Mouse (Mus musculus) right cerebral cortex, postnatal 4 days (tissue): ENCODE results near the gene Spint3.
A peak's percentile ranks its signal among the peaks of the same experiment; 100 is the strongest.

Experiments
- DNase-seq: peaks from one replicate; pipeline ENCODE4 v3.0.0-alpha.2; 2022

The Spint3 gene

GRCm38 (mm10) chr2:164549963-164550894 lies 23.0 kb downstream of the Spint3 start:
- no peak for DNase-seq

- DNase-seq = no peak
Observed at GRCm38 (mm10) chr2:164549338-164549737, 23.9 kb downstream of the Spint3 start.

- DNase-seq = no peak
Observed at GRCm38 (mm10) chr2:164544454-164545097, 28.7 kb downstream of the Spint3 start.

DNA sequence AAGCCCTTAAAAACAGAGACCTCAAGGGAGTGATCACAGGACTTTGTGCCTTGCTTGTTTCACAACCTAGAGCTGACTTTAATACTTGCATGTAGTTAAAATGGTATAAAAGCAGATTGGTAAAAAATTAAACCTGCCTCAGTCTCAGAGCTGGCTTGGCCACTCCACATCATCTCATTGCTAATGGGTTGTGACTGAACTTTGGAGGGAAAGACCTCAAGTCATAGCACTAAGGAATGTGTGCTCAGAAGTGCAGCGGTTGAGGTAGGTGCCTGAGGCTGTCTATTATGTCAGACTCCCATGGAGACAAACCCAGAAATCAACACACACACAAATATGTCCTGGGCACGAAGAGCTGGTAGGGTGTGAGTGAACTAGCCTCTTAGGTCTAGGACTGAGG lies 29.5 kb downstream of the Spint3 start:
- no peak for DNase-seq

DNA sequence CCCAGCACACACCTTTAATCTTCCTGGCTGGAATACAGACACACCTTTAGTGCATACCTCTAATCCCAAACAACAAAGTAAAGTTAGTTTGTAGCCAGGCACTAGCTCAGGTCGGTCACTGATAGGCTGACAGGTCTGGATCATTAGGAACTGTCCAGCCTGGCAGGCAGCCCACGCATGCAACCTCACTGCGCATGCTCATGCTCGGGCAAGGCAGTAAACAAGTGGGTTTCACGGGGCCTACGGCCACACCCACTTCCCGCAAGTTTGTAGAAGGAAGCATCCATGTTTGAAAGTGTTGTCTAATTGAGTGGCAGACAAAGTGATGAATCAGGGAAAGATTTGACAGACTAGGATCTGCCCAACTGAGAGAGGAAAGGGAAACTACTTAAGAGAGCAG lies 30.7 kb downstream of the Spint3 start:
- no peak for DNase-seq

- DNase-seq = no peak
Observed at GRCm38 (mm10) chr2:164542132-164542531, 31.1 kb downstream of the Spint3 start.

DNA sequence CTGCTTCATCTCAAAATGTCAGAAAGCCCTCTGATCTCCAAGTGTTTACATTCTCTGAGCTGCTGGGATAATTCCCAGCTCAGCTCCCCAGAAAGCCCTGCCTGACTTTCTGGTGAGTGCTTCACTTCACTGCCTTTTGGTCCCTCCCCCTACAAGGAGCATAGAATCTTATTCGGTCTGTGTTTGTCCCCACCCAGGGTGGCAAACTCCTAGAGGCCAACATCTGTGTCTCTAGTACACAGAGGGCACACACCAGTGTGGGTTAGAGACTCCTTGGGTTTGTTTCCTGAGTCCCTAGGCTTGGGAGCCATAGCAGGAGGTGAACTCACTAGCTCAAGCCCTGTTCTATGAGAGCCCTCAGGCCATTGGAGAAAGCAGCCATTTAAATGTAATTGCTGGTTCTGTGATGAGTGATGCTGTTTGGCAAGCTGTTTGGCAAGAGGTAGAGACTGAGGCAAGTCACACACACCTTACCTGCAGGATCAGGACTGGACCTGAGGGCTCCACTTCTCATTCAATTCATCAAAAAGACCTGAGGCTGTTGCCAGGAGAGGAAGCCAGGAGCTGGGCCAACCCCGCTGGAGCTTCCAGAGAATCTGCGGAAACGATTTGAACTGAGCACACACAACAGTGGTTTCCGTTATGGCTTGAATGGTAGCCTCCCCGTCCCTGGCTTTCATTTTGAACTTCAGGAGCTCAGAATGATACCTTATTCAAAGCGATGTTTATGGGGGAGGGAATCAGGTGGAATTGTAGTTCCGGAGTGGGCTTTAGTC lies 32.4 kb downstream of the Spint3 start:
- no peak for DNase-seq

DNA sequence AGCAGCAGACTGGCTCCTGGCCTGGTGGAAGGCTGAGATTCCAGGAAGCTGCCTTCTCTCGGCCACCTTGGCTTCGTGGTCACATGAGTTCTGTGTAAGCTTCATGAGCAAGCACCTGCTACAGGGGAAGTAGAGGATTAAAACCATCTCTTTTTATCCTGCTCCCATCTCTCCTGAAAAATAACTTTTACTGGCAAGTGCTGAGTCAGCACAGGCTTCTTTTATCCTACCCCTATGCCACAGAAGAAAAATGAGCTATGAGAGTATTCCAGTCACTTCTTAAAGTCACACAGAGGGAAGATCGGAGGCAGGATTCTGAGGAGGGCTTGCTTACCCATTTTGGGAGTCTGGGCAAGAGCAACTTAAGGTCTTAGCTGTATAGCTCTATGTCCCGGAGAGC lies 36.3 kb downstream of the Spint3 start:
- no peak for DNase-seq

DNA sequence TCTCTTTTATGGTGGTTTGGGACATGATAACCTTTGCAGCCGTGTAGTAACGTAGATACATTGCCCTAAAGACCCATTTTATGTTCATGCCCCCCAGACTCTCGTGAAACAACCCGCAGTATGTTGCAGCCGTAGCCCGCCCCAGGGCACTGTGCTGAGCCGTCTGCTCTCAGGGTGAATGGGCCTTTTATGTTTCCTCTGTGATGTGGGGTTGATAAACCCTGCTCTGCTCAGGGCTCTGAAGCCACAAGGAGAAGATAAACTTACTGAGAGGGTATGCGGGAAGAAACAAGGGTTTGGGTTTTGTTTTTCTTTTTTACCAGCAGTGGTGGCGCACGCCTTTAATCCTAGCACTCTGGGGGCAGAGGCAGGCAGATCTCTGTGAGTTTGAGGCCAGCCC lies 38.9 kb downstream of the Spint3 start:
- no peak for DNase-seq

GRCm38 (mm10) chr2:164531169-164531568 lies 42.1 kb downstream of the Spint3 start:
- DNase-seq = peak; percentile 78

- no peak for DNase-seq
Observed at GRCm38 (mm10) chr2:164528557-164528956, 44.7 kb downstream of the Spint3 start.

DNA sequence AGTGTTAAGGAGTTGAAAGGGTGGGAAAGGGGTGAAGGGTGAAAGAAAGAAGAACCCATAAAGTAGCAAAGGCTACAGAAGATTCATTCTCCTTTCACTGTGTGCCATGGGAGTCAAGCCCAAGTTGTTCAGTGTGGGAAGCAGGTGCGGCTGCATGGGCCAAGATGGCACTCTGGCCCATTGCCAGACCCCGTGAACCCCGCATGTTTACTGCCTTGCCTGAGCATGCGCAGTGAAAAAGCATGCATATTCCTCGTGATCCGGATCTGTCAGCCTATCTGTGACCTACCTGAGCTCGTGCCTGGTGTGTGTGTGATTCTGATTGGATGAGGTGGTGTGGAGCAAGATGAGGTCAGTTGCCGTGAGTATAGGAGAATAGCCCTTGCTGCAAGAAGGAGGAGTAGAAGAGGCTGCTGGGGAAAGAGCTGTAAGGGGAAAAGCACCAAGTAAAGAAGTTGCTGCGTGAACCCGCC lies 49.9 kb downstream of the Spint3 start:
- no peak for DNase-seq

DNA sequence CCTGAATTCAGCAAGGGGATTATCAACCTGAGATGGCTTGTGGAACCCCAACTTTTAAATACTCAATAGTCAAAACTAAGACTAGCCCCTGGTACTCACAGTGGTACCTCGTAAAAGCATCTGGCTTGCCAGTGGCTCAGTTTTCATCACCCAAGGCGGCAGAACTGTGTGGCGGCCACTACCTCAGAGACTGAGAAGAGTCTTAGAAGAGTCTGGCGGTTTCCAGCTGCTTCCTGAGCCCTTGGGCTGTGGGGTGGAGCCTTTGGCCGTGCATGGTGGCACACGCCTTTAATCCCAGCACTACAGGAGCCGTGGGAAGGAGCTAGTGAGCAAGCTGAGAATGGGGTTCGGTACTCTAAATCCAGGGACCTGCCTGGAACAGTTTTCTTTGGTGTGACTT lies 51.0 kb downstream of the Spint3 start:
- no peak for DNase-seq

DNA sequence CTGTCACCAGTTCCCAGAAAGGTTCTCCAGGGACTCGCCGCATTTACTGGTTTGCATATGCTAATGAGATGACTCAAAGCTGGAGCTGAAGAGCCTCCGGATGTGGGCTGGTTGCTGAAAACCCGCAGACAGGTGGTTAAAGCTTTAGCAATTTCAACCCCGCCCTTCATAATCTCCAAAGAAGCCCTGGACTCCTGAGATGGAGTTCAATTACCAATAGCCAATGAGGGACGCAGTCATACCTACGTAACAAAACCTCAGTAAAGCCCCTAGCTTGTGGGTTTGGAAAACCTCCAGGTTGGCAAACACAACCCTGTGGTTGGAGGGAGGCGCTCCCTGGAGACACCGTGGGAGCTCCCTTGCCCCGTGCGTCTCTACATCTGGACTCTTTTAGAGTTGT lies 51.4 kb downstream of the Spint3 start:
- DNase-seq = no peak

GRCm38 (mm10) chr2:164520782-164521181 lies 52.5 kb downstream of the Spint3 start:
- no peak for DNase-seq
